Mouse (Mus musculus) lung, postnatal 0 days (tissue): ENCODE measurements around the gene Ssbp3. TPM values are rescaled to one million over a fixed set of nuclear protein-coding genes. Genes with fewer than 3 reads are reported as not detected.

Experiments
- ATAC-seq: fragments of 200-750 bp; cut with Nextera tagmentation; 2 replicates; pipeline ENCODE4 v1.8.0; 2017; ENCODE audit warnings: moderate library complexity
- DNase-seq: peaks from one replicate; pipeline ENCODE4 v3.0.0-alpha.2; 2016; ENCODE audit warnings: low spot score
- H3K27ac ChIP-seq: fragments of 300-500 bp; sonication (generic); 2 replicates; pipeline ENCODE4 v1.5.1; 2014; ENCODE audit warnings: antibody characterized with exemption, mild to moderate bottlenecking, low read length, mixed read lengths
- H3K27me3 ChIP-seq: fragments of 300-500 bp; sonication (generic); replicated peaks from 2 replicates; pipeline ENCODE4 v1.6.1; 2014; ENCODE audit warnings: low read length, mixed read lengths; ENCODE audit not compliant: insufficient read depth
- H3K36me3 ChIP-seq: fragments of 300-500 bp; sonication (generic); 2 replicates; pipeline ENCODE4 v1.6.1; 2014; ENCODE audit warnings: low read length, mixed read lengths; ENCODE audit not compliant: insufficient read depth
- H3K4me1 ChIP-seq: fragments of 300-500 bp; sonication (generic); 2 replicates; pipeline ENCODE4 v1.6.1; 2014; ENCODE audit warnings: antibody characterized with exemption, low read depth, low read length, mixed read lengths; ENCODE audit not compliant: insufficient read depth
- H3K4me2 ChIP-seq: fragments of 300-500 bp; sonication (generic); replicated peaks from 2 replicates; pipeline ENCODE4 v1.6.1; 2014; ENCODE audit warnings: low read depth, mild to moderate bottlenecking, low read length, moderate library complexity, mixed read lengths
- H3K4me3 ChIP-seq: fragments of 300-500 bp; sonication (generic); 2 replicates; pipeline ENCODE4 v1.5.1; 2014; ENCODE audit warnings: low read depth, low read length
- H3K9ac ChIP-seq: fragments of 300-500 bp; sonication (generic); replicated peaks from 2 replicates; pipeline ENCODE4 v1.6.1; 2014; ENCODE audit warnings: low read depth, mild to moderate bottlenecking
- H3K9me3 ChIP-seq: fragments of 300-500 bp; sonication (generic); 2 replicates; pipeline ENCODE4 v1.6.1; 2016; ENCODE audit warnings: low read length, mixed read lengths
- CTCF ChIP-seq: IDR thresholded peaks from 2 replicates; pipeline ENCODE4 v1.5.1; 2016; ENCODE audit warnings: antibody characterized with exemption, mild to moderate bottlenecking
- EP300 ChIP-seq: IDR thresholded peaks from 2 replicates; pipeline ENCODE4 v1.6.1; 2016; ENCODE audit warnings: antibody characterized with exemption, mild to moderate bottlenecking, control low read depth
- WGBS: fragments of 180-500 bp; shearing (Covaris S2); extraction: QIAGEN DNeasy Blood & Tissue Kit; methylation state at CpG from one replicate; pipeline ENCODE4 v1.1.7; 2014; 5-methylcytosine and 5-hydroxymethylcytosine counted together
- polyA plus RNA-seq: library from polyadenylated mRNA; unstranded; fragments of >200 nt; fragmentation: Nextera tagmentation; extraction: Ambion mirVana; gene quantifications from 2 replicates; pipeline ENCODE4 v1.2.1, GENCODE M21; 2015

Gene Ssbp3
- polyA plus RNA-seq, 1 experiment from 2014 or later: 40.2 TPM

DNA sequence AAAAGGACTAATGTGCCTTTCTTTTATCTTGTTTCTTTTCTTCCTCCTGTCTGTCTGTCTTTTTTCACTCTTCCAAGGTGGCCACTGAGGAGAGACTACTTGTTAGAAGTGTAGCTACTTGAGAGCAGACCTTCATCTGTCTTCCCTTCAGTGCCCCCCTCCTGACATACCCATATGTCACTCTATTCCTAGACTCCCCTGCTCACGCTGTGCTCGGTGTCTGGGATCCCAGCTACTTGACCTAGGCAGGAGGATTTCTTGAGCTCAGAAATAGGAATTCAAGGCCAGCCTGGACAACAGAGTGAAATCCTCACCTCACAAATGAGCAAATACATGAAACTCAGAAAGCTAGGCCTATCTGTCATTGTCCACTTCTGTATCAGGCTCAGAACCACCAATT, 92.7 kb downstream of the Ssbp3 start:
- Histone ChIP-seq H3K4me1 (no peaks in the 10 kb centered on the region), H3K36me3 (no peaks in the 10 kb centered on the region), H3K9me3 (no peaks in the 10 kb centered on the region), H3K27ac (no peak overlapping the region), H3K9ac (no peak overlapping the region), H3K27me3 (no peaks in the 10 kb centered on the region), H3K4me3 (no peak overlapping the region), H3K4me2 (no peak overlapping the region)
- DNase-seq (no peak), ATAC-seq (no peak)
- no peak for TF ChIP-seq CTCF
- no peak for TF ChIP-seq EP300
- WGBS: 74% methylated on average over 2 of the region's 2 CpGs

DNA sequence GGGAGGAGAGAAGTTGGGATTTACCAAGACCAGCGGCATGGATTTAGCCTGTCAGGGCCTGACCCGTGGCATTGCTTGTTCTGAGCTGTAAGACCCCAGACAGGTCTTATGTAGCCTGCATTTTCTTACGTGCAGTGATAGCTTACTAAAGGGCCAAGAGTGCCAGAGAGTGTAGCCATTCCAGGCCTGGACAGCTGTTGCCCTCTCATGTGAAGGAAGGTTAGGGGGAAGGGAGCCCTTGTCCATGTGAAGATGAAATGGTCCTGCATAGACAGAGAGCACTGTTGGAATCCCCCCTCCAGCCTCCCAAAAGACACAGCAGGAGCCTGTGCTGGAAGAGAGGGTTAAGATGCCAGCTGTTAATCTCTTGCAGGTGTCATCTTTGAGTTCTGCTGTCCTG, 93.3 kb downstream of the Ssbp3 start:
- DNase-seq (no peak), ATAC-seq (no peak)
- no peak overlapping the region for H3K4me2 ChIP-seq
- H3K4me1 ChIP-seq: no peaks in the 10 kb centered on the region
- H3K9me3 ChIP-seq: no peaks in the 10 kb centered on the region
- H3K27me3 ChIP-seq: no peaks in the 10 kb centered on the region
- 77% methylated on average over 3 of the region's 3 CpGs for WGBS
- H3K4me3 ChIP-seq: no peak overlapping the region
- TF ChIP-seq CTCF (no peak), EP300 (no peak)
- no peak overlapping the region for H3K27ac ChIP-seq
- H3K36me3 ChIP-seq: no peaks in the 10 kb centered on the region
- H3K9ac ChIP-seq: no peak overlapping the region

DNA sequence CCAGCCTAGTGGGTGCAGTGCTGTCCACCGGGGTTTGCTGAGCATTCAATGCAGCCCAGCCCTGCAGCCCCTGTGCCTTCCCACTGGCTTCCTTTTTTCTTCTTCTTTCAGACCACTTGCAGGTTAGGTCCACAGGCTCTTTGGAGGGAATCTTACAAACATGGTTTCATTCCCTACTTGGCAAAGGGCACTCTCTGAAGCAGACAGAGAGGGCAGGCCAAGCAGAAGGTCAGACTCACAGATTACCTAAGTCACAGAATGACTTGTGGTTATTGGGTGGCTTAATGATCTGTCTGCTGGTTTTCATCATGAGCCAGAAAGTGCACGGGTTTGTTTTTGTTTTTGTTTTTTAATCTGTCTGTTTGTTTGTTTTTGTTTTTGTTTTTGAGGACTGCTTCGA, 93.8 kb downstream of the Ssbp3 start:
- ATAC-seq (no peak), DNase-seq (no peak)
- no peaks in the 10 kb centered on the region for H3K4me1 ChIP-seq
- H3K27ac ChIP-seq: no peak overlapping the region
- no peak for TF ChIP-seq EP300
- no peak for TF ChIP-seq CTCF
- H3K27me3 ChIP-seq: no peaks in the 10 kb centered on the region
- H3K9ac ChIP-seq: no peak overlapping the region
- no peaks in the 10 kb centered on the region for H3K9me3 ChIP-seq
- H3K4me2 ChIP-seq: no peak overlapping the region
- H3K36me3 ChIP-seq: no peaks in the 10 kb centered on the region
- H3K4me3 ChIP-seq: no peak overlapping the region
- 76% methylated on average over 3 of the region's 3 CpGs for WGBS

DNA sequence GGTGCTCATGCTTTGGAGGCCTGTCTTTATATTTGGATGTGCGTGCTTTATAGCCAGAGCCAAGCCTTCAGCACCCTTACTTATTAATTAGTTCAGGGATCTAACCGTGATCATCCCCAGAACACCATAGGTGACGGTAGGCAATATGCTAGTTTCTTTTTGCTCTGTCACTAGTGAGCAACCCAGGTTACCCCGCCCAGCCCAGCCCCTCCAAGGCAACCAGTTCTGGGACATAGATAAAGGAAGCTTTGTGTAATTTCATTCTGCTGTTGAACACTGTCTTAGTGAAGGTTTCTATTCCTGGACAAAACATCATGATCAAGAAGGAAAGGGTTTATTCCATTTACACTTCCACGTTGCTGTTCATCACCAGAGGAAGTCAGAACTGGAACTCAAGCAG, 94.7 kb downstream of the Ssbp3 start:
- WGBS: 79% methylated on average over 5 of the region's 5 CpGs
- H3K27me3 ChIP-seq: no peaks in the 10 kb centered on the region
- H3K4me2 ChIP-seq: no peak overlapping the region
- ATAC-seq (no peak), DNase-seq (no peak)
- no peak for TF ChIP-seq EP300
- TF ChIP-seq CTCF: no peak
- no peak overlapping the region for H3K9ac ChIP-seq
- no peaks in the 10 kb centered on the region for H3K36me3 ChIP-seq
- no peaks in the 10 kb centered on the region for H3K9me3 ChIP-seq
- no peak overlapping the region for H3K27ac ChIP-seq
- H3K4me1 ChIP-seq: no peaks in the 10 kb centered on the region
- H3K4me3 ChIP-seq: no peak overlapping the region

DNA sequence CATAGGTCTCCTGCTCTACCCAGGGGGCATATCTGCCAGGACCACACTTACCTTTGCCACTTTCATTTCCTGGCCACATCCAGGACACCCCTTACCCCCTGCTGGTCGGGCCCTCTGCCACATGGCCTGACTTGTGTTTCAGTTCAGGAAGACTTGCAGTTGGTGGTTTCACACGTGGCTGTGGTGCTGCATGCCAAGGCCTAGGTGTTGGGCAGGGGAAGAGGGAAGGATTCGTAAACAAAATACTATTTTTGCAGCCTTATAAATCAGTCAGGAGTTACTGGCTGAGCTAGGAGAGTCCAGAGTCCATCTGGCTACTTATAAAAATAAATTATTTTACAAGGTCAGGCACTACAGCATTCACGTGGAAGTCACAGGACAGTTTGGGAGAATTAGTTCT, 95.7 kb downstream of the Ssbp3 start:
- WGBS: 66% methylated on average over 4 of the region's 4 CpGs
- H3K4me3 ChIP-seq: no peak overlapping the region
- ATAC-seq: no peak
- no peak overlapping the region for H3K4me2 ChIP-seq
- H3K9me3 ChIP-seq: no peaks in the 10 kb centered on the region
- H3K9ac ChIP-seq: no peak overlapping the region
- H3K4me1 ChIP-seq: no peaks in the 10 kb centered on the region
- no peak for DNase-seq
- no peak for TF ChIP-seq CTCF
- TF ChIP-seq EP300: no peak
- H3K27me3 ChIP-seq: no peaks in the 10 kb centered on the region
- no peak overlapping the region for H3K27ac ChIP-seq
- H3K36me3 ChIP-seq: no peaks in the 10 kb centered on the region

DNA sequence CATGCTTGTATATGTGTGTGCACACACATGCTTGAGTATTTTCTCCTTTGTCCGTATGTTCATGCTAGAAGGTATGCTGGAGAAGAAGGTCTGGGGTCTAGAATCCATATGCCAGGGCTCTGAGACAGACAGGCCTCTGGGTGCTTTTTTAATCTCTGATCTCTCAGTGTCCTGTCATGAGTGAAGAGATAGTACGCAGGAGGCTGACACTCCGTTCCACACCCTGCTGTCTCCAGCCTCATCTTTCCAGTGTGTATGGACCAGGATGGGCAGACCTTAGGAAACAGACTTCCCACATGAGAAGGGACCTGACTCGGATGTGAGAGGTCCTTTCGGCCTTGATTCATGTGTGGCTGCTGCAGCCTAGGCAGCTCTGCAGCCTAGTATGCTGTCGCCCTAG, 96.3 kb downstream of the Ssbp3 start:
- Histone ChIP-seq H3K36me3 (no peaks in the 10 kb centered on the region), H3K27ac (no peak overlapping the region), H3K4me2 (no peak overlapping the region), H3K4me3 (no peak overlapping the region), H3K4me1 (no peaks in the 10 kb centered on the region), H3K9ac (no peak overlapping the region), H3K9me3 (no peaks in the 10 kb centered on the region), H3K27me3 (no peaks in the 10 kb centered on the region)
- DNase-seq (no peak), ATAC-seq (no peak)
- 91% methylated on average over 6 of the region's 6 CpGs for WGBS
- TF ChIP-seq CTCF (no peak), EP300 (no peak)

DNA sequence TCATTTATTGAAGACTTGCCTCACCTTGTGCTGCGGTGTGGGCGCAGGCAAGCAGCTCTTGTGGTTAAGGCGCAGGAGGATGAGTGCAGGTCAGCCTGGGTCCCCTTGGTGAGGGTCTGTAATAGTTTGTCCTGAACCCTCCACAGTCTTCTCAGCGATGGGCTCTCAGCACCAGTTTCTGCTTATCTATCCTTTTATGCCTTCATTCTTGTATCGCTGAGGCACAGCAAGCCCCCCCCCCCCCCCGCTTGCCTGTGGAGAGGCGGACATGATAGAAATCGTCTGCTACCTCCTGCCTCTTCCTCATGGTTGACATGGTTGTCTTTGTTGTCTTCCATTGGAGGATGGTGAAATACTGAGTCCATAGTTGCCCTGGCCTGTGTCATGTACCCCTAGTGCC, 96.9 kb downstream of the Ssbp3 start:
- Histone ChIP-seq H3K27ac (no peak overlapping the region), H3K27me3 (no peaks in the 10 kb centered on the region), H3K36me3 (no peaks in the 10 kb centered on the region), H3K9me3 (no peaks in the 10 kb centered on the region), H3K9ac (no peak overlapping the region), H3K4me3 (no peak overlapping the region), H3K4me1 (no peaks in the 10 kb centered on the region), H3K4me2 (no peak overlapping the region)
- 89% methylated on average over 8 of the region's 8 CpGs for WGBS
- TF ChIP-seq EP300: no peak
- no peak for TF ChIP-seq CTCF
- ATAC-seq (no peak), DNase-seq (no peak)
